Mouse (Mus musculus) hindbrain, postnatal 0 days (tissue): ENCODE data around the gene Limk1. TPM values are rescaled to one million over a fixed set of nuclear protein-coding genes. Genes with fewer than 3 reads are reported as not detected.

Experiments used
- ATAC-seq: fragments of 200-750 bp; cut with Nextera tagmentation; 2 replicates; pipeline ENCODE4 v1.8.0; 2017; ENCODE audit warnings: mild to moderate bottlenecking, moderate TSS enrichment, moderate library complexity
- DNase-seq: peaks from one replicate; pipeline ENCODE4 v3.0.0-alpha.2; 2015; ENCODE audit warnings: low spot score
- H3K27ac ChIP-seq: fragments of 300-500 bp; sonication (generic); 2 replicates; pipeline ENCODE4 v1.5.1; 2014; ENCODE audit warnings: mild to moderate bottlenecking
- H3K27me3 ChIP-seq: fragments of 300-500 bp; sonication (generic); 2 replicates; pipeline ENCODE4 v1.6.1; 2014; ENCODE audit warnings: low read length, mixed read lengths; ENCODE audit not compliant: insufficient read depth
- H3K36me3 ChIP-seq: fragments of 300-500 bp; sonication (generic); 2 replicates; pipeline ENCODE4 v1.6.1; 2014; ENCODE audit warnings: low read length, mixed read lengths; ENCODE audit not compliant: insufficient read depth
- H3K4me1 ChIP-seq: fragments of 300-500 bp; sonication (generic); 2 replicates; pipeline ENCODE4 v1.6.1; 2014; ENCODE audit warnings: antibody characterized with exemption, low read length, mixed read lengths; ENCODE audit not compliant: insufficient read depth
- H3K4me2 ChIP-seq: fragments of 300-500 bp; sonication (generic); 2 replicates; pipeline ENCODE4 v1.6.1; 2014; ENCODE audit warnings: low read depth, mild to moderate bottlenecking, low read length, moderate library complexity, mixed read lengths
- H3K4me3 ChIP-seq: fragments of 300-500 bp; sonication (generic); 2 replicates; pipeline ENCODE4 v1.5.1; 2014; ENCODE audit warnings: low read length
- H3K9ac ChIP-seq: fragments of 300-500 bp; sonication (generic); replicated peaks from 2 replicates; pipeline ENCODE4 v1.6.1; 2014; ENCODE audit warnings: mild to moderate bottlenecking, low read length, moderate library complexity, mixed read lengths
- H3K9me3 ChIP-seq: fragments of 300-500 bp; sonication (generic); 2 replicates; pipeline ENCODE4 v1.6.1; 2016; ENCODE audit warnings: low read length, mixed read lengths
- CTCF ChIP-seq: IDR thresholded peaks from 2 replicates; pipeline ENCODE4 v1.5.1; 2016; ENCODE audit warnings: antibody characterized with exemption, control low read depth, low read depth
- WGBS: fragments of 180-500 bp; shearing (Covaris S2); extraction: QIAGEN DNeasy Blood & Tissue Kit; methylation state at CpG from one replicate; pipeline ENCODE4 v1.1.7; 2014; 5-methylcytosine and 5-hydroxymethylcytosine counted together
- polyA plus RNA-seq: library from polyadenylated mRNA; unstranded; fragments of >200 nt; fragmentation: Nextera tagmentation; extraction: Ambion mirVana; gene quantifications from 2 replicates; pipeline ENCODE4 v1.2.1, GENCODE M21; 2015
- total RNA-seq: library from RNA; depleted of rRNA; stranded (reverse); fragments of >200 nt; gene quantifications from 2 replicates; pipeline ENCODE4 v1.2.3, GENCODE M21; 2014

Limk1 gene
- total and polyA plus RNA-seq, 2 experiments from 2014 or later = 19.7 to 89.7 TPM

GRCm38 (mm10) chr5:134725299-134725698 lies 36.9 kb upstream of the Limk1 start:
- H3K27ac ChIP-seq = no peak overlapping the region
- H3K27me3 ChIP-seq = no peaks in the 10 kb centered on the region
- no peak overlapping the region for H3K4me3 ChIP-seq
- DNase-seq (no peak), ATAC-seq (no peak)
- H3K4me1 ChIP-seq = no peaks in the 10 kb centered on the region
- no peak overlapping the region for H3K4me2 ChIP-seq
- no peak for TF ChIP-seq CTCF
- 71% methylated on average over 4 of the region's 4 CpGs for WGBS
- no peaks in the 10 kb centered on the region for H3K9me3 ChIP-seq
- H3K9ac ChIP-seq = no peak overlapping the region
- no peaks in the 10 kb centered on the region for H3K36me3 ChIP-seq

GRCm38 (mm10) chr5:134720058-134720457 lies 31.7 kb upstream of the Limk1 start:
- no peak overlapping the region for H3K9ac ChIP-seq
- no peak overlapping the region for H3K27ac ChIP-seq
- no peaks in the 10 kb centered on the region for H3K4me1 ChIP-seq
- 67% methylated on average over 4 of the region's 4 CpGs for WGBS
- no peaks in the 10 kb centered on the region for H3K36me3 ChIP-seq
- ATAC-seq = no peak
- TF ChIP-seq CTCF = no peak
- no peak for DNase-seq
- no peaks in the 10 kb centered on the region for H3K27me3 ChIP-seq
- no peaks in the 10 kb centered on the region for H3K9me3 ChIP-seq
- no peak overlapping the region for H3K4me3 ChIP-seq
- no peak overlapping the region for H3K4me2 ChIP-seq

GRCm38 (mm10) chr5:134711076-134711475 lies 22.7 kb upstream of the Limk1 start:
- Histone ChIP-seq H3K36me3 (no peaks in the 10 kb centered on the region), H3K27me3 (no peaks in the 10 kb centered on the region), H3K4me2 (no peak overlapping the region), H3K4me1 (no peaks in the 10 kb centered on the region), H3K4me3 (no peak overlapping the region), H3K9ac (no peak overlapping the region), H3K27ac (no peak overlapping the region), H3K9me3 (no peaks in the 10 kb centered on the region)
- no peak; the same call in 1 of the 2 replicates for TF ChIP-seq CTCF
- DNase-seq (no peak), ATAC-seq (no peak)
- 79% methylated on average over 7 of the region's 7 CpGs for WGBS

- no peak overlapping the region for H3K4me2 ChIP-seq
- WGBS = 24% methylated on average over 6 of the region's 6 CpGs
- H3K9ac ChIP-seq = no peak overlapping the region
- H3K36me3 ChIP-seq = no peaks in the 10 kb centered on the region
- peak; percentile 63; the same call in 1 of the 2 replicates for ATAC-seq
- peak; percentile 38 for DNase-seq
- no peaks in the 10 kb centered on the region for H3K9me3 ChIP-seq
- no peaks in the 10 kb centered on the region for H3K27me3 ChIP-seq
- H3K4me3 ChIP-seq = no peak overlapping the region
- TF ChIP-seq CTCF = no peak
- H3K27ac ChIP-seq = no peak overlapping the region
- no peaks in the 10 kb centered on the region for H3K4me1 ChIP-seq
These were observed 20.9 kb upstream of the Limk1 start for GRCm38 (mm10) chr5:134709275-134709674.

GRCm38 (mm10) chr5:134704157-134704556 lies 15.8 kb upstream of the Limk1 start:
- peak; percentile 63 for ATAC-seq
- DNase-seq = peak; percentile 76
- Histone ChIP-seq H3K4me3 (no peak overlapping the region), H3K9ac (no peak overlapping the region), H3K27me3 (no peaks in the 10 kb centered on the region), H3K27ac (no peak overlapping the region), H3K4me1 (no peaks in the 10 kb centered on the region), H3K36me3 (no peaks in the 10 kb centered on the region), H3K9me3 (no peaks in the 10 kb centered on the region), H3K4me2 (no peak overlapping the region)
- TF ChIP-seq CTCF = peak; percentile 87

GRCm38 (mm10) chr5:134695539-134695938 lies 7.1 kb upstream of the Limk1 start:
- no peak overlapping the region for H3K4me2 ChIP-seq
- H3K9me3 ChIP-seq = no peaks in the 10 kb centered on the region
- 88% methylated on average over 2 of the region's 2 CpGs for WGBS
- no peaks in the 10 kb centered on the region for H3K4me1 ChIP-seq
- H3K27me3 ChIP-seq = no peaks in the 10 kb centered on the region
- H3K27ac ChIP-seq = no peak overlapping the region
- TF ChIP-seq CTCF = no peak
- no peak for ATAC-seq
- no peaks in the 10 kb centered on the region for H3K36me3 ChIP-seq
- H3K4me3 ChIP-seq = no peak overlapping the region
- no peak for DNase-seq
- no peak overlapping the region for H3K9ac ChIP-seq

GRCm38 (mm10) chr5:134695082-134695481 lies 6.7 kb upstream of the Limk1 start:
- no peak overlapping the region for H3K4me2 ChIP-seq
- DNase-seq (no peak), ATAC-seq (no peak)
- no peaks in the 10 kb centered on the region for H3K9me3 ChIP-seq
- no peaks in the 10 kb centered on the region for H3K4me1 ChIP-seq
- peak; percentile 37 for TF ChIP-seq CTCF
- no peak overlapping the region for H3K4me3 ChIP-seq
- no peak overlapping the region for H3K9ac ChIP-seq
- WGBS = 8% methylated on average over 2 of the region's 2 CpGs
- no peak overlapping the region for H3K27ac ChIP-seq
- H3K36me3 ChIP-seq = no peaks in the 10 kb centered on the region
- no peaks in the 10 kb centered on the region for H3K27me3 ChIP-seq

GRCm38 (mm10) chr5:134692704-134693103 lies 4.3 kb upstream of the Limk1 start:
- Histone ChIP-seq H3K27me3 (no peaks in the 10 kb centered on the region), H3K9ac (no peak overlapping the region), H3K4me2 (no peak overlapping the region), H3K9me3 (no peaks in the 10 kb centered on the region), H3K27ac (no peak overlapping the region), H3K4me1 (no peaks in the 10 kb centered on the region), H3K36me3 (no peaks in the 10 kb centered on the region), H3K4me3 (no peak overlapping the region)
- ATAC-seq = no peak
- no peak for TF ChIP-seq CTCF
- 86% methylated on average over 1 of the region's 1 CpGs for WGBS
- DNase-seq = no peak
